Mouse (Mus musculus) limb, embryonic 13.5 days (tissue): ENCODE measurements around the gene Crybg1. TPM values are rescaled to one million over a fixed set of nuclear protein-coding genes. Genes with fewer than 3 reads are reported as not detected.

ENCODE experiments used
- ATAC-seq: fragments of 200-750 bp; cut with Nextera tagmentation; 2 replicates; pipeline ENCODE4 v1.8.0; 2017; ENCODE audit warnings: low read depth, moderate number of reproducible peaks, moderate TSS enrichment; ENCODE audit not compliant: low FRiP score
- H3K27ac ChIP-seq: fragments of 300-500 bp; sonication (generic); 2 replicates; pipeline ENCODE4 v1.5.1; 2015; ENCODE audit warnings: inconsistent platforms, mild to moderate bottlenecking, moderate library complexity
- H3K27me3 ChIP-seq: fragments of 300-500 bp; sonication (generic); 2 replicates; pipeline ENCODE4 v1.6.1; 2015; ENCODE audit warnings: mild to moderate bottlenecking, inconsistent platforms
- H3K36me3 ChIP-seq: fragments of 300-500 bp; sonication (generic); 2 replicates; pipeline ENCODE4 v1.6.1; 2015; ENCODE audit warnings: inconsistent platforms, mild to moderate bottlenecking, moderate library complexity
- H3K4me1 ChIP-seq: fragments of 300-500 bp; sonication (generic); 2 replicates; pipeline ENCODE4 v1.6.1; 2015; ENCODE audit warnings: inconsistent platforms
- H3K4me2 ChIP-seq: fragments of 300-500 bp; sonication (generic); replicated peaks from 2 replicates; pipeline ENCODE4 v1.6.1; 2015; ENCODE audit warnings: inconsistent platforms, mild to moderate bottlenecking, moderate library complexity
- H3K4me3 ChIP-seq: fragments of 300-500 bp; sonication (generic); 2 replicates; pipeline ENCODE4 v1.5.1; 2015; ENCODE audit warnings: moderate library complexity, mild to moderate bottlenecking, inconsistent platforms
- H3K9ac ChIP-seq: fragments of 300-500 bp; sonication (generic); 2 replicates; pipeline ENCODE4 v1.6.1; 2015; ENCODE audit warnings: mild to moderate bottlenecking, inconsistent platforms
- H3K9me3 ChIP-seq: fragments of 300-500 bp; sonication (generic); 2 replicates; pipeline ENCODE4 v1.6.1; 2016; ENCODE audit warnings: inconsistent platforms
- WGBS: fragments of 180-500 bp; shearing (Covaris S2); methylation state at CpG from one replicate; pipeline ENCODE4 v1.1.7; 2015; 5-methylcytosine and 5-hydroxymethylcytosine counted together
- polyA plus RNA-seq: library from polyadenylated mRNA; unstranded; fragments of >200 nt; fragmentation: Nextera tagmentation; extraction: Ambion mirVana; gene quantifications from 2 replicates; pipeline ENCODE4 v1.2.1, GENCODE M21; 2015

Crybg1 gene
- polyA plus RNA-seq, 1 experiment from 2014 or later, result 1.0 TPM

DNA sequence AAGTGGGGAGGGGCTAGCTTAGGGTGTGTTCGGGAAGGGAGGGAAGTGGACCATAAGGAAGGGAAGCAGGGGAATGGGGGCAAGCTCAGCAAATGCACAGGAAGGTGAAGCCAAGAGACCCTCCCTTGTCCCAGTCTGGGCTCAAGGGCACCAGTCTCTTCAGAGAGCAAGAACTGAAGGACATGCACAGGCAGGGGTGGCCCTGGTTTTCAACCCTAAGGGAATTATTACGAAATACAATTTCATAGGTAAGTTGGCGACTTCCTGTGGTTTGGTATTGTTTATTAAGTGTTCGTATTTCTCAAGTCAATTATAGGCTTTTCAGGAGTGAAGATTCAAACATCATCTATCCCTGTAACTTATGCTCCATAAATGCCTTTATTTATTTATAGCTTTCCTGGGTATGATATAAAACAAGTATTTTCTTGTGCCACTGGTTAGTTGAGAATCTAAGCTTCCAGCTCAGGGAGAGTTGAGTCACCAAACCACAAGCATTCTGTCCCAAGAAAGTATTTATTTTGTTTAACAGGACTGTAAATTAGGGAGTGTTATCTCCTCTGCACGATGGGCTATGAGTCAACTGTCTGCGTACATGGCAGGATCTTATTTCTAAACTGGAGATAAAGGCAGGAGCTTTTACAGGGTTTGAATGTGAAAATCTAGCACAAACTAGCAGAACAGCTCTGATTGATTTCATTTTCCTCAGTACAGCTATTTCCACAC, 69.7 kb downstream of the Crybg1 start:
- Histone ChIP-seq H3K9me3 (0 out of 2 replicates have a peak, but pooled peaks cover 4% of the 10 kb centered on the region), H3K4me1 (no peaks in the 10 kb centered on the region), H3K27me3 (no peaks in the 10 kb centered on the region), H3K4me3 (no peak overlapping the region), H3K9ac (no peak overlapping the region), H3K36me3 (no peaks in the 10 kb centered on the region), H3K27ac (no peak overlapping the region), H3K4me2 (no peak overlapping the region)
- 68% methylated on average over 6 of the region's 6 CpGs for WGBS
- no peak for ATAC-seq

DNA sequence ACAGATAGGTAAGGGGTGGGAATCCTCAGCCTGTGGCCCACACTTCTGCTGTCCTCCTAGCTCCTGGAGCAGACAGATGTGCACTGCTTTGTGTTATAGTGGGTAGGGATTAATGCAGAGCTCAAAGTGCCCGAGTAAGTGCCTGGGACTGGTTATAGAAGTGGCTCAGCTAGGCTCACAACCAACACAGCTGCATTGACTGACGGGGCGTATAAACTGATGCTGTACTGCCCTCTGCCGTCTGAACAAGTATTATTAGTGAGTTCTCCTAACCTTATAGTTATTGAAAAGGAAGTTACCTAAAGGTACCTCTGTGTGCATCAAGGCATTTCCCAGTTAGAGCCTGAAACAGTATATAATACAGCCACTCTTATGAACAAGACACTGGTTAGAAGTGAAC, 77.6 kb downstream of the Crybg1 start:
- no peak overlapping the region for H3K9ac ChIP-seq
- no peak overlapping the region for H3K4me2 ChIP-seq
- peak; percentile 66 for ATAC-seq
- H3K4me3 ChIP-seq, result no peak overlapping the region
- H3K9me3 ChIP-seq, result 0 out of 2 replicates have a peak, but pooled peaks cover 4% of the 10 kb centered on the region
- H3K36me3 ChIP-seq, result no peaks in the 10 kb centered on the region
- H3K27ac ChIP-seq, result no peak overlapping the region
- no peaks in the 10 kb centered on the region for H3K27me3 ChIP-seq
- 0% methylated on average over 4 of the region's 4 CpGs for WGBS
- H3K4me1 ChIP-seq, result no peaks in the 10 kb centered on the region

DNA sequence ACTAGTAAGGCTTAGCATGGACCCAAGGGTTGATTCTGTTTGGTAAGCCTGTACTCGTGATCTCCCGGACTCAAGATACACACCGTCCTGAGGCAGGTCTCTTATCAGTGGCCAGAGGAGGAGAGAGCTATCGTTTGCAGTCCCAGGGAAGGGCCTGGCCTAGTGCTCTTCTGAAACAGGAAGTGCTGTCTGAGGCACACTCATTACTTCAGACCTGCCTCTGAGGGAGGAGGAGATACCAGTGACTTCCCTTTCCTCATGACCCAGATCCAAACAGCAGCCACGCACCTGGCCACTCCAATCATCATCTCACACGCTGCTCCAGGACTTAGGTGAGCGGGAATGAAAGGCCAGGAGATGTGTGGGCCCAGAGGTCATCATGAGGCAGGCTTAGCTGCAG, 79.5 kb downstream of the Crybg1 start:
- no peak overlapping the region for H3K4me3 ChIP-seq
- ATAC-seq, result no peak
- no peaks in the 10 kb centered on the region for H3K27me3 ChIP-seq
- H3K4me2 ChIP-seq, result no peak overlapping the region
- H3K4me1 ChIP-seq, result no peaks in the 10 kb centered on the region
- H3K9ac ChIP-seq, result no peak overlapping the region
- no peak overlapping the region for H3K27ac ChIP-seq
- H3K36me3 ChIP-seq, result no peaks in the 10 kb centered on the region
- H3K9me3 ChIP-seq, result no peaks in the 10 kb centered on the region
- WGBS, result 75% methylated on average over 7 of the region's 7 CpGs

DNA sequence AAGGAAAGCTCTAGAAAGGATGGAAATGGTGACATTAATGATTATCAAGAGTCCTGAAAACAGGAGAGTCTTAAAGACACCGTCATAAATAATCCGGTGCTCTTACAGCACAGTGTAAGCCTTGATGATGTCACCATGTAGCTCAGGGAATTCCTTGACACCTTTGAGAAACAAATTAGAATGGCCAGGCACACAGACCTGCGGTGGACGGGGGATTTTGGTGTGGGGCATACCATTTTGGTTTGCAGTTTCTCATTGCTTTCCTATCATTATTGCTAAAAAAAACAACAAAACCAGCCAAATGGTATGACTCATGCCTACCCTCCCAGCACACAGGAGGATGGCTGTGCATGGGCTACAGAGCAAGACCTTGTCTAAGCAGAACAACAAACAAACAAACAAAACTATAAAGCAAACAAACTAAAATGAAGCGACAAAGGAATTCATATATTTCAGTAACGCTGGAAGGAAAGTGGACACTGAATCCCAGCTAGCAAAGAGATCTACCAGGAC, 82.7 kb downstream of the Crybg1 start:
- H3K36me3 ChIP-seq, result no peaks in the 10 kb centered on the region
- 82% methylated on average over 6 of the region's 6 CpGs for WGBS
- ATAC-seq, result no peak

DNA sequence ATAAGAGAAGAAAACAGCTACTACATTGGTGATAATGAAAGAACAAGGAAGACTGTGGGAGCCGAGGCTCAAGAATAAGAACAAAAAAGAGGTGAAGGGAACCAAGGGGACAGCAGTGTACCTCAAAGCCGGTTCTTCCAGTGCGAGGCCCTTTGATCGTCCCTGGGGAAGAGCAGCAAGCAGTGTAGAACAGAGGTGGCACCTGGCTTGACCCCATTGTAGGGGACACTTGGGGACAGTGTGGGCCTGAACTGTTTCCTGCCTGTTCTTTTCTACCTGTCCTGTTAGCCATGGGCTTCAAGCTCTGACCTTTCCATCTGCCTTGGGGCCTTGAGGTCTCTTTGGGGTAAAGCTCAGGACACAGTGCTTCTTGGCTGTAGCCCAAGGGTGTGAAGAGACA, 85.7 kb downstream of the Crybg1 start:
- H3K36me3 ChIP-seq, result no peaks in the 10 kb centered on the region
- no peak overlapping the region for H3K9ac ChIP-seq
- no peak overlapping the region for H3K4me2 ChIP-seq
- H3K27me3 ChIP-seq, result no peaks in the 10 kb centered on the region
- no peak overlapping the region for H3K27ac ChIP-seq
- 86% methylated on average over 4 of the region's 4 CpGs for WGBS
- no peaks in the 10 kb centered on the region for H3K9me3 ChIP-seq
- ATAC-seq, result no peak
- no peak overlapping the region for H3K4me3 ChIP-seq
- H3K4me1 ChIP-seq, result no peaks in the 10 kb centered on the region

More for the DNA sequence above, 82.7 kb downstream of the Crybg1 start:
- Histone ChIP-seq H3K27me3 (no peaks in the 10 kb centered on the region), H3K4me3 (no peak overlapping the region), H3K4me1 (no peaks in the 10 kb centered on the region), H3K27ac (no peak overlapping the region), H3K4me2 (no peak overlapping the region), H3K9ac (no peak overlapping the region), H3K9me3 (no peaks in the 10 kb centered on the region)

DNA sequence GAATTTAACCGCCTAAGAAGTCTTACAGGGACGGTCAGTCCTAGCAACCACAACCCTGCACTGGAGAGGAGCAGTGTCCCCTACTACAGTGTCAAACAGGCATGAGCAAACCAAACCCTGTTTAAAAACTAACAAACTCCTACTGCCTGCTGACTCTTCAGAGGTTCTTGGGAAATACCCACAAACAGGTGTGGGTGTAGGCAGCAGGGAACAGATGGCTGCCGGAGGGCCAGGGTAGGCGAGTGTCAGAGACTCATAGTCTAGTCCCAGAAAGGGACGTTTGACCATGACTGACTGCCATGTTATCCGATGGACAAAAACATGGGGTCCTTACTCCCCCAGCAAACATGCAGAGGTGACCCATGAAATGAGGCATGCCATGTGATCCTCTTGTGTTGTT, 97.7 kb downstream of the Crybg1 start:
- Histone ChIP-seq H3K36me3 (no peaks in the 10 kb centered on the region), H3K27me3 (no peaks in the 10 kb centered on the region), H3K9ac (no peak overlapping the region), H3K4me2 (no peak overlapping the region), H3K9me3 (no peaks in the 10 kb centered on the region), H3K4me1 (no peaks in the 10 kb centered on the region), H3K4me3 (no peak overlapping the region), H3K27ac (no peak overlapping the region)
- WGBS, result 88% methylated on average over 6 of the region's 6 CpGs
- no peak for ATAC-seq

DNA sequence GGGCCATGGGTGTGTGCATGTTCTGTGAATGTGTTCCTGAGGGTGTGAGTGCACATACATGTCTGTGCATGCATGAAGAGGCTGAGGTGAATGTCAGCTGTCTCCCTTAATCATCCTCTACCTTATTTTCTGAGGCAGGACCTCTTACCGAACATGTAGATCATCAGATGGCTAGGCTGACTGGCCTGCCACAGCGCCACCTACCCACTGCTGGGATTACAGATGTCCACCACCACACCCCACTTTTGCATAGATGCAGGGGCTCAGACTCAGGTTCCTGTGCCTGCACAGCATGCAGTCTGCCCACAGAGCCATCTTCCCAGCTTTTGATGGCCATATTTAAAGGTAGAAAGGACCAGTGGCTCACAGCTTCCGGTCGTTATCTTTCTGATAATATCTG, 103.9 kb downstream of the Crybg1 start:
- Histone ChIP-seq H3K27ac (no peak overlapping the region), H3K4me1 (no peaks in the 10 kb centered on the region), H3K27me3 (no peaks in the 10 kb centered on the region), H3K9me3 (no peaks in the 10 kb centered on the region), H3K4me2 (no peak overlapping the region), H3K36me3 (no peaks in the 10 kb centered on the region), H3K9ac (no peak overlapping the region), H3K4me3 (no peak overlapping the region)
- ATAC-seq, result no peak
- WGBS, result 78% methylated on average over 4 of the region's 4 CpGs

DNA sequence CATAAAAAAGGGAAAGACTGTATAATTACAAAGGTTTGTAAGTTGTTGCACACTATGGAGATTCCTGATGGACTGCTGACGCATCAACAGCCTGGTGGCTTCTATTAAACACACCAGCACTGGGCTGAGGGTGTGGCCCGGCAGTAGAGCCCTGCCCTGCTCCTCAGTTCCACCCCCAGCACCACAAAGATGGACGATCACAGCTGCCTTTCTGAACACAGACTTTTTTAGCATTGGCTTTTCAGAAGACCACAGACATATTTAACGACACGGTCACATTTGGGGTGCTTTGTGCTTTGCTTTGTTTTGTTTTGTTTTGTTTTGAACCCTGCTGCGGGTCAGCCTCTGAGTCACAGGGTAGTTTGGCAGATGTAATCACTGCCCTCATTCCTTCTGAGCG, 105.0 kb downstream of the Crybg1 start:
- 66% methylated on average over 7 of the region's 7 CpGs for WGBS
- H3K27me3 ChIP-seq, result no peaks in the 10 kb centered on the region
- no peaks in the 10 kb centered on the region for H3K9me3 ChIP-seq
- no peak for ATAC-seq
- H3K4me2 ChIP-seq, result no peak overlapping the region
- no peak overlapping the region for H3K4me3 ChIP-seq
- H3K36me3 ChIP-seq, result no peaks in the 10 kb centered on the region
- no peak overlapping the region for H3K9ac ChIP-seq
- no peaks in the 10 kb centered on the region for H3K4me1 ChIP-seq
- no peak overlapping the region for H3K27ac ChIP-seq

DNA sequence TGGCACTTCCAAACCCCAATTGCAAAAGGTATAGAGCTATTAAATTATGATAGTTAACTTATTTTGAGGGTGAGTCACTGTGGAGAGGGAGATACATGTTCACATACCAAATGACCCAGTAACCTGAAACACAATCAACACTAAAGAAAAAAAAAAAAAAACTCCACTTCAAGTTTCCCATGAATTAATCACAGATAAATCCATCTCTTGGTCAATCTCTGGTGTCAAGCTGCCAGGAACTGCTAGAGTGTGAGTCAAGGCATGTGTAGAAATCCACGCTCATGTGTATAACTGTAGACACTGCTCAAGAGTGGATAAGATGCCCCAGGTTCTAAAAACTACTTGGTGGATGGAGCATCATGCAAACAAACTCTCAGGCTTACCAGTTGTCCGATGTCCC, 109.5 kb downstream of the Crybg1 start:
- H3K9me3 ChIP-seq, result no peaks in the 10 kb centered on the region
- 90% methylated on average over 2 of the region's 2 CpGs for WGBS
- H3K9ac ChIP-seq, result no peak overlapping the region
- ATAC-seq, result no peak
- no peak overlapping the region for H3K4me2 ChIP-seq
- H3K36me3 ChIP-seq, result no peaks in the 10 kb centered on the region
- no peaks in the 10 kb centered on the region for H3K27me3 ChIP-seq
- no peak overlapping the region for H3K27ac ChIP-seq
- peaks cover 5% of the 10 kb centered on the region; the same call in 1 of the 2 replicates for H3K4me1 ChIP-seq
- H3K4me3 ChIP-seq, result no peak overlapping the region

DNA sequence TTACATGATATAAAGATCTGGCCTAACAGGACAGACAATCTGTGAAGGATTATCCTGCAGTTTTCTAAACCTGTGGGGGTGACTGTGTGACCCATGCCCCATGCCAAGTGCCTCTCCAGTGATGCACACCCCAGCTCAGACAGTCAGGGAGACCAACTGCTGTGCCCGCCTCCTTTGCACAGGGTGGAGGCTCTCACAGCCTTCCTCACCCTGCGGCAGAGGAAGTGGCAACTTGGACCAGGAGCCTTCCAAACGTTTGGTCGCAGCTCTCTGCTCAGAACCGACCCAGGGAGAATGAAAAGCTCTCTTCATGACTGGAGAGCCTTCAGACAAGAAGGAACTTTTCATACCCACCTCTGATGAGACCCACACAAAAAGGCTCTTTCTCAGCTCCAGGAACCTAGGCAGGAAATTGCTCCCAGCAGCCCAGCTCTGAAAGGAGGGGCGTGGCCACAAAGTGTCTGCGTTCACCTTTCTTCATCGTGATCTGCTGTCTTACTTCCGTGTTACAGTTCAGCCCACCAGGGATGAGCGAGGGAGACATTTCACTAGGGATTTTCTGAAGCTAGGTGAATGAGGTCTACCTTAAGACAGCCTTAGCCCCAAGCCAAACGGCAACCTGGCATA, 110.6 kb downstream of the Crybg1 start:
- ATAC-seq, result 0 out of 2 replicates have a peak, but pooled peaks have one; percentile 36
- H3K27me3 ChIP-seq, result no peaks in the 10 kb centered on the region
- H3K27ac ChIP-seq, result peak overlapping the region; percentile 39; the same call in 1 of the 2 replicates
- 0 out of 2 replicates have a peak, but pooled peaks cover 3% of the 10 kb centered on the region for H3K9me3 ChIP-seq
- H3K4me2 ChIP-seq, result peak overlapping the region; percentile 47
- H3K9ac ChIP-seq, result 0 out of 2 replicates have a peak overlapping the region, but pooled peaks have one; percentile 31
- 24% methylated on average over 11 of the region's 11 CpGs for WGBS
- peaks cover 5% of the 10 kb centered on the region; the same call in 1 of the 2 replicates for H3K4me1 ChIP-seq
- no peaks in the 10 kb centered on the region for H3K36me3 ChIP-seq
- no peak overlapping the region for H3K4me3 ChIP-seq

DNA sequence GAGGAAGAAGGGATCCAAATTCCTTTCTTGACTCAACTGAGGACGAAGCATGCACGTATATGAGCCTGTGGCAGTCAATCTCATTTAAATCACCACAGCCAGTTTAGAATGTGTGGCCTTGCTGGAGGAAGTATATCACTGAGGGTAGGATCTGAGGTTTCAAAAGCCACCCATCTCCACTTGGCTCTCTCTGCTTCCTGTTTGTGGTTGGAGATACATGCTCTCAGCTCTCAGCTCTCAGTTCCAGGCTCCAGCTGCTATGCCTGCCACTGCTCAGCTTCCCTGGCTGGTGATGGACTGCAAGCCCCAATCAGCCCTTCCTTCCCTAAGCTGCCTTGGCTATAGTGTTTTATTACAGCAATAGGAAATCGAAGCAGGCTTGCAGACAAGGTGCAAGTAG, 119.1 kb downstream of the Crybg1 start:
- 0 out of 2 replicates have a peak, but pooled peaks cover 4% of the 10 kb centered on the region for H3K9me3 ChIP-seq
- no peak overlapping the region for H3K4me3 ChIP-seq
- no peak overlapping the region for H3K27ac ChIP-seq
- H3K9ac ChIP-seq, result no peak overlapping the region
- no peaks in the 10 kb centered on the region for H3K4me1 ChIP-seq
- no peak for ATAC-seq
- no peak overlapping the region for H3K4me2 ChIP-seq
- H3K36me3 ChIP-seq, result no peaks in the 10 kb centered on the region
- 62% methylated on average over 3 of the region's 3 CpGs for WGBS
- no peaks in the 10 kb centered on the region for H3K27me3 ChIP-seq

DNA sequence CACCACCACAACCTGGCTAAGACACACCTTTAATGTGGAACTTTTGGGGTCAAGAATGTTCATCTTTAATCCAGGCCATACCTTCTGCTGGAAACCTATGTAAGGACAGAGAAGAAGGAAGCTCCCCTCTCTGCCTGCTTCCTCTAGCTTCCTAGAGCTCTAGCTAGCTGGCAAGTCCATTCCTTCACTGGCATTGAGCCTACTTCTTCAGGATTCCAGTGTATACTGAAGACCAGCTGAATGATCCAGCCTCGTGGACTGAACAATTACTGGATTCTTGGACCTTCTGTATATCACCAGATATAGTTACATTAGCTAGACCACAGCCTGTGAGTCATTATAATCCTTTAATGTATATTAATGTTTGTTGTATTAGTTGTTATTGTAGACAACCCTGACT, 121.4 kb downstream of the Crybg1 start:
- no peak overlapping the region for H3K27ac ChIP-seq
- H3K4me3 ChIP-seq, result no peak overlapping the region
- no peaks in the 10 kb centered on the region for H3K36me3 ChIP-seq
- no peaks in the 10 kb centered on the region for H3K27me3 ChIP-seq
- ATAC-seq, result no peak
- no peaks in the 10 kb centered on the region for H3K9me3 ChIP-seq
- 58% methylated on average over 1 of the region's 1 CpGs for WGBS
- no peak overlapping the region for H3K4me2 ChIP-seq
- no peak overlapping the region for H3K9ac ChIP-seq
- no peaks in the 10 kb centered on the region for H3K4me1 ChIP-seq
